Mouse (Mus musculus) naive thymus-derived CD4-positive, alpha-beta T cell, adult 2 months (primary cell): ENCODE results near the gene Mdga2.

Experiments used
- DNase-seq: peaks from one replicate; pipeline ENCODE4 v3.0.0-alpha.2; 2011; ENCODE audit warnings: low read depth

Mdga2 gene

GRCm38 (mm10) chr12:67056621-67057020, 165.7 kb downstream of the Mdga2 start:
- no peak for DNase-seq

GRCm38 (mm10) chr12:67045099-67045750, 177.1 kb downstream of the Mdga2 start:
- DNase-seq = no peak

GRCm38 (mm10) chr12:67041865-67042264, 180.5 kb downstream of the Mdga2 start:
- DNase-seq = no peak

- DNase-seq = no peak
Measured at GRCm38 (mm10) chr12:67035509-67036261, 186.7 kb downstream of the Mdga2 start.

- no peak for DNase-seq
Measured at GRCm38 (mm10) chr12:67017192-67017591, 205.2 kb downstream of the Mdga2 start.

- no peak for DNase-seq
Measured at GRCm38 (mm10) chr12:67011368-67011767, 211.0 kb downstream of the Mdga2 start.

- no peak for DNase-seq
Measured at GRCm38 (mm10) chr12:67010318-67010717, 212.0 kb downstream of the Mdga2 start.

GRCm38 (mm10) chr12:67009191-67009590, 213.2 kb downstream of the Mdga2 start:
- DNase-seq = no peak

GRCm38 (mm10) chr12:66954129-66954528, 268.2 kb downstream of the Mdga2 start:
- DNase-seq = no peak

- DNase-seq = no peak
Measured at GRCm38 (mm10) chr12:66915741-66916140, 306.6 kb downstream of the Mdga2 start.

- no peak for DNase-seq
Measured at GRCm38 (mm10) chr12:66899366-66899765, 323.0 kb downstream of the Mdga2 start.

GRCm38 (mm10) chr12:66896790-66897189, 325.6 kb downstream of the Mdga2 start:
- DNase-seq = no peak

GRCm38 (mm10) chr12:66890296-66890695, 332.1 kb downstream of the Mdga2 start:
- no peak for DNase-seq

GRCm38 (mm10) chr12:66889276-66889675, 333.1 kb downstream of the Mdga2 start:
- no peak for DNase-seq

GRCm38 (mm10) chr12:66888636-66889035, 333.7 kb downstream of the Mdga2 start:
- DNase-seq = no peak

- no peak for DNase-seq
Measured at GRCm38 (mm10) chr12:66866199-66866598, 356.1 kb downstream of the Mdga2 start.

- no peak for DNase-seq
Measured at GRCm38 (mm10) chr12:66853167-66853566, 369.2 kb downstream of the Mdga2 start.

GRCm38 (mm10) chr12:66840336-66840735, 382.0 kb downstream of the Mdga2 start:
- DNase-seq = no peak

- no peak for DNase-seq
Measured at GRCm38 (mm10) chr12:66755653-66756052, 466.7 kb downstream of the Mdga2 start.

GRCm38 (mm10) chr12:66734536-66734935, 487.8 kb downstream of the Mdga2 start:
- DNase-seq = no peak

GRCm38 (mm10) chr12:66724474-66724873, 497.9 kb downstream of the Mdga2 start:
- DNase-seq = no peak

- DNase-seq = no peak
Measured at GRCm38 (mm10) chr12:66708334-66708733, 514.0 kb downstream of the Mdga2 start.

- DNase-seq = no peak
Measured at GRCm38 (mm10) chr12:66707431-66707830, 514.9 kb downstream of the Mdga2 start.

GRCm38 (mm10) chr12:66705015-66705414, 517.3 kb downstream of the Mdga2 start:
- DNase-seq = no peak
